Mouse (Mus musculus) cortical plate, adult 2 months (tissue): ENCODE measurements at regions not wholly inside any gene's neighbourhood (a gene's known extent, or its start where the extent isn't known, plus 50 kb on each side); places are given as distances from the start of the nearest gene placed in this dataset.

Experiments
- H3K27ac ChIP-seq: fragments of 200-500 bp; 2 replicates; pipeline ENCODE4 v1.5.1; 2012; ENCODE audit warnings: low read length, control low read depth, inconsistent platforms; ENCODE audit not compliant: insufficient read depth
- H3K4me1 ChIP-seq: fragments of 200-500 bp; 2 replicates; pipeline ENCODE4 v1.6.1; 2011; ENCODE audit warnings: low read length; ENCODE audit not compliant: control insufficient read depth, insufficient read depth
- H3K4me3 ChIP-seq: fragments of 200-500 bp; 2 replicates; pipeline ENCODE4 v1.5.1; 2011; ENCODE audit warnings: mild to moderate bottlenecking, low read length, control low read depth; ENCODE audit not compliant: insufficient read depth
- CTCF ChIP-seq: fragments of 200-500 bp; IDR thresholded peaks from 2 replicates; pipeline ENCODE4 v1.5.1; 2011; ENCODE audit warnings: mild to moderate bottlenecking, control low read depth, low read length; ENCODE audit not compliant: insufficient read depth; ENCODE audit errors: extremely low read depth
- POLR2A ChIP-seq: fragments of 200-500 bp; IDR thresholded peaks from 2 replicates; pipeline ENCODE4 v1.6.1; 2011; ENCODE audit warnings: mild to moderate bottlenecking, low read length, control low read depth; ENCODE audit not compliant: insufficient read depth; ENCODE audit errors: extremely low read depth

- Histone ChIP-seq H3K4me1 (peaks cover 4% of the 10 kb centered on the region), H3K27ac (no peak overlapping the region), H3K4me3 (no peak overlapping the region)
- TF ChIP-seq POLR2A, result no peak
- TF ChIP-seq CTCF, result no peak
Measured at GRCm38 (mm10) chr5:43357901-43358300, 124.9 kb downstream of the Cpeb2 start.

GRCm38 (mm10) chr5:43358928-43359765, 126.2 kb downstream of the Cpeb2 start:
- H3K27ac ChIP-seq, result 0 out of 2 replicates have a peak overlapping the region, but pooled peaks have one; percentile 40
- H3K4me1 ChIP-seq, result peaks cover 4% of the 10 kb centered on the region
- TF ChIP-seq POLR2A (no peak), CTCF (no peak)
- H3K4me3 ChIP-seq, result no peak overlapping the region

GRCm38 (mm10) chr5:43360298-43360697, 127.3 kb downstream of the Cpeb2 start:
- no peak overlapping the region for H3K4me3 ChIP-seq
- no peak overlapping the region for H3K27ac ChIP-seq
- TF ChIP-seq POLR2A (no peak), CTCF (peak; percentile 58)
- peaks cover 1% of the 10 kb centered on the region for H3K4me1 ChIP-seq

GRCm38 (mm10) chr5:43361026-43361425, 128.1 kb downstream of the Cpeb2 start:
- TF ChIP-seq POLR2A (no peak), CTCF (no peak)
- Histone ChIP-seq H3K4me3 (no peak overlapping the region), H3K27ac (no peak overlapping the region), H3K4me1 (peaks cover 1% of the 10 kb centered on the region)

- TF ChIP-seq CTCF (no peak), POLR2A (no peak)
- Histone ChIP-seq H3K4me3 (no peak overlapping the region), H3K27ac (no peak overlapping the region), H3K4me1 (no peaks in the 10 kb centered on the region; the same call in 1 of the 2 replicates)
Measured at GRCm38 (mm10) chr5:43372385-43372784, 139.4 kb downstream of the Cpeb2 start.

- no peak overlapping the region for H3K27ac ChIP-seq
- no peak for TF ChIP-seq CTCF
- TF ChIP-seq POLR2A, result no peak
Measured at GRCm38 (mm10) chr5:43384689-43385375, 130.5 kb upstream of the C1qtnf7 start.

GRCm38 (mm10) chr5:43390997-43391396, 124.3 kb upstream of the C1qtnf7 start:
- Histone ChIP-seq H3K4me3 (no peak overlapping the region), H3K4me1 (peaks cover 2% of the 10 kb centered on the region; the same call in 1 of the 2 replicates), H3K27ac (no peak overlapping the region)
- no peak for TF ChIP-seq POLR2A
- no peak for TF ChIP-seq CTCF

More at GRCm38 (mm10) chr5:43384689-43385375, 130.5 kb upstream of the C1qtnf7 start:
- no peak overlapping the region for H3K4me3 ChIP-seq
- no peaks in the 10 kb centered on the region for H3K4me1 ChIP-seq

- no peak overlapping the region for H3K4me3 ChIP-seq
- no peak for TF ChIP-seq POLR2A
- TF ChIP-seq CTCF, result peak; percentile 76
- no peak overlapping the region for H3K27ac ChIP-seq
- H3K4me1 ChIP-seq, result peaks cover 2% of the 10 kb centered on the region; the same call in 1 of the 2 replicates
Measured at GRCm38 (mm10) chr5:43391412-43392029, 123.8 kb upstream of the C1qtnf7 start.

- Histone ChIP-seq H3K4me3 (no peak overlapping the region), H3K27ac (no peak overlapping the region), H3K4me1 (peaks cover 2% of the 10 kb centered on the region; the same call in 1 of the 2 replicates)
- TF ChIP-seq POLR2A (no peak), CTCF (no peak)
Measured at GRCm38 (mm10) chr5:43392908-43393545, 122.3 kb upstream of the C1qtnf7 start.
